In the genomic region with DNA sequence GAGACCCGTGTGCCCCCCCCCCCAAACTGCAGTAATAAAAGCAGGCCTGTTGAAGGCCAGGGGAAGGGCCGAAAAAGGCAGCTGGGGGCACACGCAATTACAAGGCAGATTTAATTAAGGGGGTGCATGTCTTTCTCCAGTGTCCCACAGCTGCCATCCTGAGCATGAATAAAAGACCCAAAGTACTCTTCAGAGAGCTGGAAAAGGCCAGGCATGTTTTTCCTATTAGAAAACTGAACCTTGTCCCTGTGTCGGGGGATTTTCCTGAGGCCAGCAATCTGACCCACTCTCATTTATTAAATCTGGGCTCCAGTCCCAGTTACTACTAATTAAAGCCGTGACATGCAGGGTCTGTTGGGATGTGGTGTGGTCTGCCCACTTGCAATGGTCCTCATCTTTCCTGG, we compare ENCODE assay signal across 15 mouse cellular contexts. TPM values are rescaled to one million over a fixed set of nuclear protein-coding genes. Genes with fewer than 3 reads are reported as not detected.
DNase-seq lines count a peak whose midpoint lies in the region; ATAC-seq and TF ChIP-seq lines count a peak whose summit lies in the region.
"Had no signal": no experiment of that assay in that cellular context is flagged by ENCODE, and none has a peak within 500 bp of the region (broad histone marks: within the 10 kb centered on the region; RNA-seq: fewer than 3 reads in every experiment).

No protein-coding gene starts in this region.

- no peak for TF ChIP-seq CTCF in stomach, postnatal 0 days (IDR thresholded peaks at IDR 0.05; ENCODE audit: low read depth)
- TF ChIP-seq CTCF in olfactory bulb, adult 2 months (IDR thresholded peaks at IDR 0.05; ENCODE audit: insufficient read depth, low read depth, low read length): no peak

- no peaks in the 10 kb centered on the region for H3K27me3 ChIP-seq in stomach, embryonic 16.5 days (ENCODE audit: control insufficient read depth, insufficient read depth, low read length)
- H3K27me3 ChIP-seq in stomach, postnatal 0 days (ENCODE audit: control insufficient read depth, insufficient read depth, low read length): no peaks in the 10 kb centered on the region
- H3K27me3 ChIP-seq in kidney, embryonic 16.5 days (ENCODE audit: insufficient read depth, low read length): no peaks in the 10 kb centered on the region
- H3K27me3 ChIP-seq: heart, embryonic 15.5 days had no signal

- 0 out of 2 replicates have a peak overlapping the region, but pooled peaks have one; percentile 30 for H3K27ac ChIP-seq in stomach, embryonic 16.5 days (ENCODE audit: low read length)
- no peak overlapping the region for H3K27ac ChIP-seq in stomach, postnatal 0 days (replicated peaks)
- H3K27ac ChIP-seq in kidney, embryonic 16.5 days (ENCODE audit: low read length): 0 out of 2 replicates have a peak overlapping the region, but pooled peaks have one; percentile 36
- H3K27ac ChIP-seq in olfactory bulb, adult 2 months (ENCODE audit: insufficient read depth, low read depth, low read length): peak overlapping the region; percentile 26
- H3K27ac ChIP-seq: heart, embryonic 15.5 days; left cerebral cortex, adult 2 months; liver, embryonic 12.5 days had no signal

- H3K9ac ChIP-seq in stomach, embryonic 16.5 days (ENCODE audit: low read length): no peak overlapping the region
- H3K9ac ChIP-seq in stomach, postnatal 0 days (ENCODE audit: low read length): no peak overlapping the region
- H3K9ac ChIP-seq in kidney, embryonic 16.5 days (replicated peaks; ENCODE audit: low read length): no peak overlapping the region
- H3K9ac ChIP-seq: heart, embryonic 15.5 days; liver, embryonic 12.5 days had no signal

- DNase-seq in embryo, embryonic 10.5 days (ENCODE audit: low spot score): peak; percentile 37
- DNase-seq in embryo, embryonic 10 days (ENCODE audit: low spot score): no peak
- no peak for DNase-seq in stomach, postnatal 0 days (ENCODE audit: low spot score)
- DNase-seq in layer of hippocampus, adult 8-10 months (ENCODE audit: low spot score in 2 of 2): no peak
- DNase-seq in adrenal gland, adult 2 months: no peak
- DNase-seq: adrenal gland, postnatal 25 days; lung, postnatal 10 days; right cerebral cortex, postnatal 25 days had no signal

- no peak overlapping the region for H3K4me2 ChIP-seq in stomach, embryonic 16.5 days (ENCODE audit: low read depth, low read length)
- no peak overlapping the region for H3K4me2 ChIP-seq in stomach, postnatal 0 days (replicated peaks; ENCODE audit: low read depth)
- H3K4me2 ChIP-seq in kidney, embryonic 16.5 days (replicated peaks; ENCODE audit: low read depth, low read length): no peak overlapping the region
- H3K4me2 ChIP-seq: heart, embryonic 15.5 days; liver, embryonic 12.5 days had no signal

- TF ChIP-seq EP300 in stomach, postnatal 0 days (optimal IDR thresholded peaks at IDR 0.05): no peak

- TF ChIP-seq POLR2A in olfactory bulb, adult 2 months (IDR thresholded peaks at IDR 0.05; ENCODE audit: insufficient read depth, low read depth, low read length): no peak

- no peaks in the 10 kb centered on the region for H3K9me3 ChIP-seq in stomach, embryonic 16.5 days (replicated peaks; ENCODE audit: control insufficient read depth, low read length)
- H3K9me3 ChIP-seq in stomach, postnatal 0 days (ENCODE audit: control insufficient read depth, low read length): no peaks in the 10 kb centered on the region
- no peaks in the 10 kb centered on the region for H3K9me3 ChIP-seq in kidney, embryonic 16.5 days (ENCODE audit: low read length)
- H3K9me3 ChIP-seq: heart, embryonic 15.5 days; liver, embryonic 12.5 days had no signal

- ATAC-seq in stomach, embryonic 16.5 days (ENCODE audit: insufficient read depth, low FRiP score): 0 out of 2 replicates have a peak, but pooled peaks have one; percentile 21
- no peak for ATAC-seq in stomach, postnatal 0 days (ENCODE audit: low FRiP score, low TSS enrichment)
- no peak for ATAC-seq in kidney, embryonic 16.5 days (ENCODE audit: low FRiP score, low TSS enrichment)
- ATAC-seq: inflammation-experienced regulatory T-cells, adult 6 months; liver, embryonic 12.5 days had no signal

- 58% methylated on average over 5 of the region's 5 CpGs for WGBS in stomach, embryonic 16.5 days
- WGBS in stomach, postnatal 0 days: 49% methylated on average over 5 of the region's 5 CpGs
- 38% methylated on average over 5 of the region's 5 CpGs for WGBS in kidney, embryonic 16.5 days
- 33% methylated on average over 5 of the region's 5 CpGs for WGBS in olfactory bulb, adult 2 months

- H3K4me3 ChIP-seq in stomach, embryonic 16.5 days (replicated peaks; ENCODE audit: low read length): no peak overlapping the region
- H3K4me3 ChIP-seq in stomach, postnatal 0 days (ENCODE audit: low read depth, low read length): no peak overlapping the region
- no peak overlapping the region for H3K4me3 ChIP-seq in kidney, embryonic 16.5 days (ENCODE audit: low read length)
- H3K4me3 ChIP-seq in olfactory bulb, adult 2 months (ENCODE audit: insufficient read depth, low read depth, low read length): no peak overlapping the region
- H3K4me3 ChIP-seq: heart, embryonic 15.5 days; left cerebral cortex, adult 2 months; liver, embryonic 12.5 days had no signal

- H3K4me1 ChIP-seq in stomach, embryonic 16.5 days (ENCODE audit: control insufficient read depth, insufficient read depth, low read length): no peaks in the 10 kb centered on the region; the same call in 1 of the 2 replicates
- no peaks in the 10 kb centered on the region for H3K4me1 ChIP-seq in stomach, postnatal 0 days (replicated peaks; ENCODE audit: control insufficient read depth, insufficient read depth)
- H3K4me1 ChIP-seq in kidney, embryonic 16.5 days (ENCODE audit: insufficient read depth, low read length): peaks cover 26% of the 10 kb centered on the region
- H3K4me1 ChIP-seq in olfactory bulb, adult 2 months (ENCODE audit: control insufficient read depth, insufficient read depth, low read length): peaks cover 24% of the 10 kb centered on the region
- H3K4me1 ChIP-seq: heart, embryonic 15.5 days; liver, embryonic 12.5 days had no signal

- no peaks in the 10 kb centered on the region for H3K36me3 ChIP-seq in stomach, embryonic 16.5 days (ENCODE audit: control insufficient read depth, insufficient read depth, low read length)
- H3K36me3 ChIP-seq in stomach, postnatal 0 days (ENCODE audit: control insufficient read depth, insufficient read depth, low read length): no peaks in the 10 kb centered on the region
- H3K36me3 ChIP-seq in kidney, embryonic 16.5 days (ENCODE audit: insufficient read depth, low read length): no peaks in the 10 kb centered on the region
- H3K36me3 ChIP-seq: heart, embryonic 15.5 days; liver, embryonic 12.5 days had no signal

RNA-seq across cellular contexts. Expression of a gene that starts 9.4 kb away (rescaled TPM):
- 19.3 and 25.5 TPM in 2 replicates for polyA plus RNA-seq in stomach, embryonic 16.5 days (2015; fragmentation: Nextera tagmentation; extraction: Ambion mirVana)
- polyA plus RNA-seq in stomach, postnatal 0 days (2015; fragmentation: Nextera tagmentation; extraction: Ambion mirVana): 11.1 and 11.3 TPM in 2 replicates
- 27.7 and 30.7 TPM in 2 replicates for polyA plus RNA-seq in kidney, embryonic 16.5 days (2015; fragmentation: Nextera tagmentation; extraction: Ambion mirVana)
- polyA plus RNA-seq in olfactory bulb, adult 2 months (2012; ENCODE audit: insufficient read depth, insufficient read length, low replicate concordance, missing spikeins): not detected in 2 replicates
- total RNA-seq in layer of hippocampus, adult 8-10 months (2022): 10 to 100 TPM; 33.8 to 56.2 (median 43.3) TPM
- under 1 TPM; 0.23 to 0.45 TPM for total RNA-seq in adrenal gland, adult 2 months (2021)
- polyA plus RNA-seq in adrenal gland, adult 2 months (2012; rRNA removed): 0.42 and 0.49 TPM in 2 replicates
